Mouse (Mus musculus) midbrain, embryonic 15.5 days (tissue): ENCODE measurements around the gene Ttc21b. TPM values are rescaled to one million over a fixed set of nuclear protein-coding genes. Genes with fewer than 3 reads are reported as not detected.

Source experiments
- ATAC-seq: fragments of 200-750 bp; cut with Nextera tagmentation; replicated peaks from 2 replicates; pipeline ENCODE4 v1.8.0; 2017; ENCODE audit warnings: moderate TSS enrichment
- H3K27ac ChIP-seq: fragments of 300-500 bp; sonication (generic); 2 replicates; pipeline ENCODE4 v1.5.1; 2015; ENCODE audit warnings: mild to moderate bottlenecking, inconsistent platforms
- H3K27me3 ChIP-seq: fragments of 300-500 bp; sonication (generic); replicated peaks from 2 replicates; pipeline ENCODE4 v1.6.1; 2015; ENCODE audit warnings: inconsistent platforms
- H3K36me3 ChIP-seq: fragments of 300-500 bp; sonication (generic); replicated peaks from 2 replicates; pipeline ENCODE4 v1.6.1; 2015; ENCODE audit warnings: inconsistent platforms
- H3K4me1 ChIP-seq: fragments of 300-500 bp; sonication (generic); 2 replicates; pipeline ENCODE4 v1.6.1; 2015; ENCODE audit warnings: inconsistent platforms
- H3K4me2 ChIP-seq: fragments of 300-500 bp; sonication (generic); 2 replicates; pipeline ENCODE4 v1.6.1; 2015; ENCODE audit warnings: inconsistent platforms, mild to moderate bottlenecking, moderate library complexity
- H3K4me3 ChIP-seq: fragments of 300-500 bp; sonication (generic); 2 replicates; pipeline ENCODE4 v1.5.1; 2015; ENCODE audit warnings: mild to moderate bottlenecking, inconsistent platforms
- H3K9ac ChIP-seq: fragments of 300-500 bp; sonication (generic); 2 replicates; pipeline ENCODE4 v1.6.1; 2015; ENCODE audit warnings: mild to moderate bottlenecking, inconsistent platforms
- H3K9me3 ChIP-seq: fragments of 300-500 bp; sonication (generic); 2 replicates; pipeline ENCODE4 v1.6.1; 2016; ENCODE audit warnings: inconsistent platforms
- WGBS: fragments of 180-500 bp; shearing (Covaris S2); methylation state at CpG from one replicate; pipeline ENCODE4 v1.1.7; 2015; ENCODE audit warnings: mixed read lengths; 5-methylcytosine and 5-hydroxymethylcytosine counted together
- polyA plus RNA-seq: library from polyadenylated mRNA; unstranded; fragments of >200 nt; fragmentation: Nextera tagmentation; extraction: Ambion mirVana; gene quantifications from 2 replicates; pipeline ENCODE4 v1.2.1, GENCODE M21; 2015

Gene Ttc21b
- polyA plus RNA-seq, 1 experiment from 2014 or later: 12.8 TPM

DNA sequence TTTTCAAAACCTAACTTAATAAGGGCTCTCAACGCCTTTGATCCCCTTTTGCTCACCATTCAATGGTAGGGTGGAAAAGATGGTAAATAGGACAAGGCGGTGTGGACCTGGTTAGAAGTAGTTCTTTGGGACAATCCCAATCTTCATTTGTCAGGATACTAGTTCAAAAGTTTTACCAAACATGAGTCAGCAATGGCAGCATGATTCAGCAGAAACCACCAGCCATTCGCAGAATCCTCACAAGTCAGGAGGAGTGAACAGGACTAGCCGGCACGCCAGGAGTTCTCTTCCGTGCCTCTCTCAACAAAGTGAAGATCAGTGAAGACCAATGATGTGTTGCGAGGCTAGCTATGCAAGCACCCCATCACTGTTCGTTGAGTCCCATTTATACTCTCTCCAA, 91.4 kb downstream of the Ttc21b start:
- no peaks in the 10 kb centered on the region for H3K9me3 ChIP-seq
- ATAC-seq: no peak
- no peak overlapping the region for H3K9ac ChIP-seq
- H3K27me3 ChIP-seq: no peaks in the 10 kb centered on the region
- no peak overlapping the region for H3K4me3 ChIP-seq
- H3K4me1 ChIP-seq: no peaks in the 10 kb centered on the region
- WGBS: 93% methylated on average over 8 of the region's 8 CpGs
- no peak overlapping the region for H3K27ac ChIP-seq
- no peak overlapping the region for H3K4me2 ChIP-seq
- no peaks in the 10 kb centered on the region for H3K36me3 ChIP-seq

DNA sequence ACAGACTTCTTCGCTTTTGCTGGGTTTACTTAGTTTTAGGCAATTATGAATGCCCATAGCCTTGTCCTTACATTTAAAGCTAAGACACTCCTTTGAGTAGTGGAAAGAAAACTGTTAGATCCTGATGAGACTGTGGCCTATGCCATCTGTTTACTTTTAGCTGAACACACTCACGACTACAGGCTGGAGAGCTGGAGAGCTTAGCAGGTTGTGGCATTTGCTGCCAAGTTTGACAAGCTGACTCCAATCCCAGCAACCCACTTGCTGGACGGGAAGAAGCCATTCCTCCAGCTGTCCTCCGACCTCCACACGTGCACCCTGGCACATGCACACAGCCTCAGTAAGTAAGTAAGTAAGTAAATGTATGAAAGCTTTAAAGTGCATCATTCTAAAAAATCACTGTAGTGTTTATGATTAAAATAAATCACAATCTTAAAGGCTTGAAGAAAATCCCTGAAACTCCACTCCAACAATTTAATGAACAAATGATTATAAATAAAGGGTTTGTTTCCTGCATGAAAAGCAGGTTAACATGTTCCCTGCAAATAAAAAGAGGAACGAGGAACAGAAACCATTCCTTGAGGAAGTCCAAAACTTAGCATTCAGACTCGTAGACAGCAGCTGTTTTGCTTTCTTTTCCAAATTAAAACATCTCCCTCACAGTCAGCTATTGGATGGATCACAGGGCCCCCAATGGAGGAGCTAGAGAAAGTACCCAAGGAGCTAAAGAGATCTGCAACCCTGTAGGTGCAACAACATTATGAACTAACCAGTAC, 98.1 kb downstream of the Ttc21b start:
- 67% methylated on average over 7 of the region's 7 CpGs for WGBS
- Histone ChIP-seq H3K36me3 (no peaks in the 10 kb centered on the region), H3K27me3 (no peaks in the 10 kb centered on the region), H3K9me3 (no peaks in the 10 kb centered on the region), H3K4me2 (no peak overlapping the region), H3K4me1 (no peaks in the 10 kb centered on the region), H3K27ac (no peak overlapping the region), H3K4me3 (no peak overlapping the region), H3K9ac (no peak overlapping the region)
- ATAC-seq: no peak

DNA sequence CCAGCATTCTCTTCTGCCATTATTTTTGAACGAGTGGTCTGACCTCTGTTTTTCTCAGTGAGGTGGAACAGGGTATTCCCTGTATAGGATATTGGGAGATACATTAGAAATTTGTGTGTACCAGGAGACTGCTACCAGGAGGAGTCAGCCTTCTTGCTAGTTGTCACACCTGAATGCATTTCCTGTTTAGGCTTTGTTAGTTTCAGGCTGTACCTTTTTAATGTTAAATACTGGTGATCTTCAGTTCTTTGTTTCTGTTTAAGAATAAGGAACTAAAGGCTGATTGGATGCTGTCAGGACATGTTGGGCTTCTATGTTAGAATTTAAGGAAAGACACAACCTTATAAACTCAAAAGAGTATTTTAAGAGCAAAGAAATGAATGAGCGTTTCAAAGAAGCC, 105.0 kb downstream of the Ttc21b start:
- Histone ChIP-seq H3K27me3 (no peaks in the 10 kb centered on the region), H3K4me2 (no peak overlapping the region), H3K4me3 (no peak overlapping the region), H3K9ac (no peak overlapping the region), H3K36me3 (no peaks in the 10 kb centered on the region), H3K4me1 (no peaks in the 10 kb centered on the region), H3K9me3 (no peaks in the 10 kb centered on the region), H3K27ac (no peak overlapping the region)
- 79% methylated on average over 2 of the region's 2 CpGs for WGBS
- no peak for ATAC-seq

DNA sequence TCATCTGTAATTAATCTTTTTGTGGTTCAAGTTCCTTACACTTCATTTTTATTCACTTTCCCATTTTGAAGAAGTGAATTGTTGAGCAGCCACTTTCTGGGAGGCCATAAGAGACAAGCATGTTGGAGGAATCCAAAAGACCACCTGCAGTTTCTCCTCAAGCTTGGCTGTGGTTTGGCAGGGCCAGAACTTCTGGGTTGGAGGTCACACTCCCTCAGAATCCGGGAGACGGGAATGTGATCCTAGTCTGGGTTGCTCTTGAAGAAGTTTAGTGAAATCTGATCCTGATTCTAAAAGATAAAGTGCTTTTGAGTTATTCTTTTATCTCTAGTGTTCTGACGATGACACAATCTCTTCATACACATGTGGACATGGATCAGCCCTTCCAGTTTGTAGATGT, 105.9 kb downstream of the Ttc21b start:
- ATAC-seq: no peak
- Histone ChIP-seq H3K4me2 (no peak overlapping the region), H3K9ac (no peak overlapping the region), H3K9me3 (no peaks in the 10 kb centered on the region), H3K4me3 (no peak overlapping the region), H3K36me3 (no peaks in the 10 kb centered on the region), H3K4me1 (no peaks in the 10 kb centered on the region), H3K27ac (no peak overlapping the region), H3K27me3 (no peaks in the 10 kb centered on the region)
- WGBS: 80% methylated on average over 3 of the region's 3 CpGs

DNA sequence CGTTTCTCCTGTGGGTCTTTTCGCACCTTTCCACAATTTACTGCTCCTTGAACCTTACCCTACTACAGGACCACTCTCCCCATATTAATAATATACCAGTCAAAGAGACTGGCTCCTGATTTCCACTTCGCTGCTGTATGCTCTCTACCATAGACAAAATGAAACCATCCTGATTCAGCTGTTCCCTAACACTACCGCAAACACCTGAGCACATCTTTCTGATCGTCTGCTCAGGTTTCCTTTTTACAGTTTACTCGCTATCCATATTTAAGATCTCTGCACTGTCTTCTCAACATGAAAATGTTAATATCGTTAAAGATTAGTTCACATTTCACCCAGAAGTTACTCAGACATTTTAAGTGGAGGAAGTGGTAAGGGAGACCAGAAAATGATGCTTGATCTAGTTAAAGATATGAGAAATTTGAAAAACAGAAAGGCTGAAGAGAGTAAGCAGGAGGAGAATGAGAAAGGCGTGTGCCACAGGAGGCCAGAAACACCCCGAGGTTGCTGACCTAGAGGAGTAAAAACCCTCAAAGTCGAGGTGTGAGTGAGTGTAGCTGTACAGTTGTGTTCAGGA, 107.7 kb downstream of the Ttc21b start:
- Histone ChIP-seq H3K9me3 (no peaks in the 10 kb centered on the region), H3K27me3 (no peaks in the 10 kb centered on the region), H3K36me3 (no peaks in the 10 kb centered on the region), H3K4me1 (no peaks in the 10 kb centered on the region), H3K9ac (no peak overlapping the region), H3K4me2 (no peak overlapping the region), H3K4me3 (no peak overlapping the region), H3K27ac (no peak overlapping the region)
- 87% methylated on average over 10 of the region's 10 CpGs for WGBS
- ATAC-seq: no peak

DNA sequence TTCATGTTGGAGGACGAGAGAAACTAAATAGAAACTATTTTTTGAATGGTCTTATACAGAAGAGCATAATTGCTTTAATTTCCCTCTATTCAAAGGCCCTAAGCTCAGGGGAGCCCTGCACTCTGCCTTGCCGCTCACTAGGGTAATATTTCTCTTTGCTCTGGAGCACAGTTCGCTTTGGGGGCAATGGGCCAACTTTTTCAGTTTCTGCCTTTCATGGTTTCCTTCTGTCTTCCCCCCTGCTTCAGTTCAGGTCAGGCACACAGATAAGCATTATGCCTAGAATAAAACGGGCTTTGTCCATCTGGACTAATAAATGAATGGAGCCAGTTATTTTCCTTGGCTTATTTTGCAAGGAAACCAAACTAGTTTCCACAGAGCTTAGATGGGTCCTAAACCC, 109.9 kb downstream of the Ttc21b start:
- no peaks in the 10 kb centered on the region for H3K27me3 ChIP-seq
- 50% methylated on average over 4 of the region's 4 CpGs for WGBS
- ATAC-seq: no peak
- H3K4me2 ChIP-seq: no peak overlapping the region
- no peaks in the 10 kb centered on the region for H3K36me3 ChIP-seq
- no peak overlapping the region for H3K9ac ChIP-seq
- no peaks in the 10 kb centered on the region for H3K9me3 ChIP-seq
- H3K4me3 ChIP-seq: no peak overlapping the region
- H3K27ac ChIP-seq: no peak overlapping the region
- H3K4me1 ChIP-seq: no peaks in the 10 kb centered on the region

DNA sequence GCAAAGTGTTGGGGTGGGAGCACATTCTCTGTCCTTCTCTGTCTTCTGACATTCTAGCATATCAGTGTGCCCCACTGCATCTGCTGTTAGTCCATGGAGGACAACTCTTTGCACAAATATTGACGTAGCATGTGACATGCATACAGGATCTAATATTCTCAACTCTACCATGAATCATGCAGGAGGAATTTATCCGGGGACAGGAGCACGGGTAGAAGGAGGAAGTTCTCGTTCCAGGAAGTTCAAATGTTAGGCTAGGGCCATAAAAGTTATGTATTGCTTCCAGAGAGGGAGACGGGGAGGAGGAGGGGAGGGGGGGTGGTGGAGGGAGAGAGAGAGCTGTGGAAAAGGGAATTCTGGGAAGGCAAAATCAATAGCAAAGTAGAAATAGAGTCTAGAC, 111.6 kb downstream of the Ttc21b start:
- Histone ChIP-seq H3K27me3 (no peaks in the 10 kb centered on the region), H3K27ac (no peak overlapping the region), H3K9ac (no peak overlapping the region), H3K9me3 (no peaks in the 10 kb centered on the region), H3K4me1 (no peaks in the 10 kb centered on the region), H3K36me3 (no peaks in the 10 kb centered on the region), H3K4me2 (no peak overlapping the region), H3K4me3 (no peak overlapping the region)
- no peak for ATAC-seq
- WGBS: 73% methylated on average over 5 of the region's 5 CpGs

DNA sequence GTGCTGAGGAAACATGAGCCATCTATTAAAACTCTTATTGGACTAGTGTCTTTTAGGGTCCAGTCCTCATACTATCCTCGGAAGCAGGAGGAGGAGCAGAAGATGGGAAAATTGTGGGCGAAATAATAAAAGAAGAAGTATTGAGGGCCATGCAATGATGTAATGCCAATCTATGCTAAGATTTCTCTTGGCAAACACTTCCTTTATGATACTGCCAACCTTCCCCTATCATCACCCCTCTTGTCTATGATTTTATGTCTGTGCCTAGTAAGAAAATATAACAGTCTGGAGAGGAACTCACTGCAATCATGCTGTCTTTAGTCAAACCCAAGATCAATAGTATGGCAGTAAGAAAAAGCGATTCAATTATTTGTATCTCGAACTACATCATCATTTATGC, 113.1 kb downstream of the Ttc21b start:
- H3K9me3 ChIP-seq: no peaks in the 10 kb centered on the region
- no peak overlapping the region for H3K4me3 ChIP-seq
- no peaks in the 10 kb centered on the region for H3K36me3 ChIP-seq
- H3K27ac ChIP-seq: no peak overlapping the region
- no peak for ATAC-seq
- no peak overlapping the region for H3K9ac ChIP-seq
- WGBS: 95% methylated on average over 4 of the region's 4 CpGs
- no peak overlapping the region for H3K4me2 ChIP-seq
- no peaks in the 10 kb centered on the region for H3K4me1 ChIP-seq
- no peaks in the 10 kb centered on the region for H3K27me3 ChIP-seq

DNA sequence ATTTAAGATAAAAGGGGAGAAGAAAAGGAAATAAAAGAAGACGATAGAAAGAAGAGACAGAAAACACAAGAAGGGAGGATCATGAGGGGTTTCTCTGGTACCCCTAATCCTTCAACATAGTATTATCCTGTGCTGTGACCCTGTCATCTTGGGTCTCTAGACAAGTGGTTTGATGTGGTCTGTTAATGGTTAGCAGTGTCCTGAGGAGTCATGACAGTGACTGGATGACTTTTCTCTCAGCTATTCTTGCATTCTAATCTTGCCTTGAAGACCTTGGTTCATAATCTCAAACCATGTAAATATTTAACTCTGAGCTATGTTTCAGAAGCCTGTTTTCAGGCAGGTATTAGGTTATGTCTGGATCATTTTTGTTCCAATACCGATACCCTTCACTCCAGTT, 113.7 kb downstream of the Ttc21b start:
- Histone ChIP-seq H3K4me1 (no peaks in the 10 kb centered on the region), H3K27ac (no peak overlapping the region), H3K9ac (no peak overlapping the region), H3K27me3 (no peaks in the 10 kb centered on the region), H3K36me3 (no peaks in the 10 kb centered on the region), H3K9me3 (no peaks in the 10 kb centered on the region), H3K4me2 (no peak overlapping the region), H3K4me3 (no peak overlapping the region)
- ATAC-seq: no peak
- WGBS: 83% methylated on average over 2 of the region's 2 CpGs

DNA sequence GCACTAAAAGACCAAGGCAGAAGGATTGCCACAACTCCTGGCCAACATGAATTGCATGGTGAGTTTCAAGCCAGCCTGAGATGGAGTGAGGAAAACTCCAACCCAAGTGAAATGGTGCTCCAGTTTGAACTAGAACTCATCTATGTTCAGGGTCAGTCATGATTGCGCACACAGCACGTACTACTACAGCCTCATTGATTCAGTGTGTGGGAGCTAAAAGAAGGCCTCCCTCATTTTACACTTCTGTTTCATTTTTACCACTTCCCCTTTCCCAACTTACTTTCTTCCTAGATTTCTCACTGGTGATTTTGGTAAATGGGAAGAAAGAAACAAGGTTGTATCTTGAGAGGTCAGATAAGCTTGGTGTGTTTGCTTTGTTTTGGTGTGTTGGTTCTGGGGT, 114.1 kb downstream of the Ttc21b start:
- Histone ChIP-seq H3K9ac (no peak overlapping the region), H3K4me1 (no peaks in the 10 kb centered on the region), H3K9me3 (no peaks in the 10 kb centered on the region), H3K4me3 (no peak overlapping the region), H3K4me2 (no peak overlapping the region), H3K27ac (no peak overlapping the region), H3K36me3 (no peaks in the 10 kb centered on the region), H3K27me3 (no peaks in the 10 kb centered on the region)
- 92% methylated on average over 2 of the region's 2 CpGs for WGBS
- no peak for ATAC-seq

DNA sequence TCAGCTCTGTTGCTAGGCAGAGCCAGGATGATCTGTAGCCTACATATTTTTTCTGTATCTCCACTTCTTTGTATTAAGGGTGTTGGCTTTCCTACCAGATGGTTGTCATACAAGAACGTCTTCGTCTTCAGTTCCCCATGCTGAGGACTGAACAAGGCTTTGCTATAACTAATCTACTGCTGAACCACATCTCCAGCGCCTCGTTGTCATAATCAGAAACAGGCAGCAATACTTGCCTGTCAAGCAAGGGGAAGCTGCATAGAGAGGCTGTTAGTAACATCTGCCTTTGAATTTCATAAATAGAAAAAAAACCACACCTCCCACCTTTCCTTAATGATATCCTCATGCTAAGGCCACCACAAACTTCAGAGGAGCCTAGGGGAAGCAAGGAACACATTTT, 116.2 kb downstream of the Ttc21b start:
- H3K4me2 ChIP-seq: no peak overlapping the region
- no peak overlapping the region for H3K9ac ChIP-seq
- H3K36me3 ChIP-seq: no peaks in the 10 kb centered on the region
- no peaks in the 10 kb centered on the region for H3K4me1 ChIP-seq
- 70% methylated on average over 4 of the region's 4 CpGs for WGBS
- H3K27ac ChIP-seq: no peak overlapping the region
- no peaks in the 10 kb centered on the region for H3K9me3 ChIP-seq
- no peaks in the 10 kb centered on the region for H3K27me3 ChIP-seq
- ATAC-seq: no peak
- H3K4me3 ChIP-seq: no peak overlapping the region
